Mouse (Mus musculus) G1E (cell line): ENCODE results near the gene Larp1.

Source experiments
- CTCF ChIP-seq: IDR thresholded peaks from 2 replicates; pipeline ENCODE4 v1.5.1; 2012; ENCODE audit warnings: low read depth, low read length, inconsistent platforms, mixed read lengths
- GATA1 ChIP-seq: IDR thresholded peaks from 2 replicates; pipeline ENCODE4 v1.6.1; 2012; ENCODE audit warnings: borderline replicate concordance, low read length, inconsistent platforms, mixed read lengths
- POLR2AphosphoS5 ChIP-seq: IDR thresholded peaks from 2 replicates; pipeline ENCODE4 v1.6.1; 2012; ENCODE audit warnings: low read depth, low read length, inconsistent platforms; ENCODE audit not compliant: insufficient replicate concordance
- TAL1 ChIP-seq: conservative IDR thresholded peaks from 2 replicates; pipeline ENCODE4 v1.6.1; 2012; ENCODE audit warnings: low read depth, low read length, inconsistent platforms, mixed read lengths

DNA sequence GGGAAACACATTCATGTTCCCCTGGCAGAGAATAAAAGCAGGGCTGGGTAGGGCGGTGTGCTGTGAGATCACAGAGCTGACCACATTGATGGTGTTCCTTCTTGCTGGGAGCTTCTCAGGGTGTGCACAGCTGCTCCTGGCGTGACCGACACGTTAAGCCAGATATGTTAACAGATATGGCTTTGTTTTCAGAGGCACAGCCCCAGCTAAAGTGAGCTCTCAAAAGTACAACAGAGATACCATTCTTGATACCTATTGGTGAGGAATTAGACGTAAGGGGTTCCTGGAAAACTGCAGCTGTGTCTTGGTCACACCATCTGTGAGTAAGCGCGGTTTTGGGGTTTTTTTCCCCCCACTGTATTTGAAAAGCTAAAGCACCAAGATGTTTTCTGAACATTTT lies 42.2 kb upstream of the Larp1 start:
- TF ChIP-seq CTCF, result no peak
- TF ChIP-seq GATA1, result no peak
- TF ChIP-seq POLR2AphosphoS5, result no peak
- TF ChIP-seq TAL1, result no peak
